Comparison of ENCODE assay signal across 25 mouse cellular contexts in genomic region chr7:94624546-94624945, GRCm38 (mm10).
"Had no signal": no experiment of that assay in that cellular context is flagged by ENCODE, and none has a peak within 500 bp of the region (broad histone marks: within the 10 kb centered on the region; RNA-seq: fewer than 3 reads in every experiment).

No protein-coding gene starts in this region.

- H3K4me2 ChIP-seq: heart, embryonic 12.5 days; hindbrain, embryonic 12.5 days; hindbrain, embryonic 14.5 days; intestine, embryonic 15.5 days; limb, embryonic 12.5 days; liver, embryonic 11.5 days; liver, embryonic 13.5 days had no signal

- H3K4me3 ChIP-seq: heart, embryonic 10.5 days; heart, embryonic 12.5 days; hindbrain, embryonic 10.5 days; hindbrain, embryonic 12.5 days; intestine, embryonic 15.5 days; layer of hippocampus, adult 2 months; left cerebral cortex, adult 2 months; limb, embryonic 10.5 days; limb, embryonic 12.5 days; liver, embryonic 13.5 days had no signal

- H3K9me3 ChIP-seq: heart, embryonic 10.5 days; heart, embryonic 12.5 days; hindbrain, embryonic 10.5 days; hindbrain, embryonic 12.5 days; intestine, embryonic 15.5 days; limb, embryonic 10.5 days; limb, embryonic 12.5 days; liver, embryonic 13.5 days had no signal

- H3K27ac ChIP-seq: heart, embryonic 10.5 days; hindbrain, embryonic 10.5 days; hindbrain, embryonic 12.5 days; hindbrain, embryonic 14.5 days; intestine, embryonic 15.5 days; layer of hippocampus, adult 2 months; left cerebral cortex, adult 2 months; limb, embryonic 10.5 days; limb, embryonic 12.5 days; liver, embryonic 13.5 days had no signal

- H3K36me3 ChIP-seq: heart, embryonic 10.5 days; heart, embryonic 12.5 days; hindbrain, embryonic 10.5 days; hindbrain, embryonic 12.5 days; intestine, embryonic 15.5 days; limb, embryonic 10.5 days; limb, embryonic 12.5 days; liver, embryonic 13.5 days had no signal

- H3K4me1 ChIP-seq: heart, embryonic 10.5 days; heart, embryonic 12.5 days; hindbrain, embryonic 10.5 days; hindbrain, embryonic 12.5 days; intestine, embryonic 15.5 days; limb, embryonic 10.5 days; limb, embryonic 12.5 days; liver, embryonic 13.5 days had no signal

- DNase-seq: gastrocnemius, postnatal 25 days; heart, adult 18-20 months; heart, postnatal 10 days; heart, postnatal 4 days; kidney, adult 18-20 months; kidney, adult 8-10 months; kidney, postnatal 10 days; kidney, postnatal 25 days; kidney, postnatal 4 days; liver; liver, embryonic 13.5 days had no signal

- ATAC-seq: hindbrain, embryonic 16.5 days; inflammation-experienced regulatory T-cells, adult 6 months; intestine, embryonic 15.5 days; intestine, postnatal 0 days had no signal

- H3K27me3 ChIP-seq: heart, embryonic 12.5 days; hindbrain, embryonic 12.5 days; intestine, embryonic 15.5 days; limb, embryonic 12.5 days; liver, embryonic 13.5 days had no signal

- H3K9ac ChIP-seq: heart, embryonic 12.5 days; hindbrain, embryonic 12.5 days; hindbrain, embryonic 14.5 days; intestine, embryonic 15.5 days; limb, embryonic 12.5 days; liver, embryonic 13.5 days had no signal
